Mouse (Mus musculus) heart, postnatal 0 days (tissue): Measurements from ENCODE around the gene C1qtnf5.

ENCODE experiments used
- CTCF ChIP-seq: IDR thresholded peaks from 2 replicates; pipeline ENCODE4 v1.5.1; 2016; ENCODE audit warnings: antibody characterized with exemption, control low read depth, low read depth
- EP300 ChIP-seq: IDR thresholded peaks from 2 replicates; pipeline ENCODE4 v1.6.1; 2016; ENCODE audit warnings: antibody characterized with exemption, low read depth

- TF ChIP-seq CTCF (no peak), EP300 (no peak)
Observed at GRCm38 (mm10) chr9:44070844-44071231, 36.2 kb upstream of the C1qtnf5 start.
